Mouse (Mus musculus) bone marrow, adult 2 months (tissue): ENCODE measurements around the gene Tomm40l.

Experiments
- CTCF ChIP-seq: fragments of 200-500 bp; IDR thresholded peaks from 2 replicates; pipeline ENCODE4 v1.5.1; 2011; ENCODE audit warnings: low read length, control low read depth; ENCODE audit not compliant: control insufficient read depth, insufficient read depth
- POLR2A ChIP-seq: fragments of 200-500 bp; IDR thresholded peaks from 2 replicates; pipeline ENCODE4 v1.6.1; 2011; ENCODE audit warnings: low read depth, mild to moderate bottlenecking, control low read depth, low read length, borderline replicate concordance; ENCODE audit not compliant: control insufficient read depth

- TF ChIP-seq CTCF (no peak), POLR2A (no peak)
These were observed 49.5 kb downstream of the Tomm40l start for GRCm38 (mm10) chr1:171172779-171173178.
